ENCODE assay signal across 28 mouse cellular contexts in genomic region chr6:27951433-27951832, GRCm38 (mm10).
"Had no signal": no experiment of that assay in that cellular context is flagged by ENCODE, and none has a peak within 500 bp of the region (broad histone marks: within the 10 kb centered on the region; RNA-seq: fewer than 3 reads in every experiment).

No protein-coding gene starts in this region.

- H3K9ac ChIP-seq: embryonic facial prominence, embryonic 12.5 days; embryonic facial prominence, embryonic 13.5 days; embryonic facial prominence, embryonic 15.5 days; forebrain, embryonic 12.5 days; forebrain, embryonic 13.5 days; forebrain, embryonic 15.5 days; forebrain, postnatal 0 days had no signal

- DNase-seq: cerebellum, adult 2 months; cerebellum, adult 8-10 months; cerebellum, adult 9-10 months; cerebellum, adult 9-11 months; cerebellum, postnatal 10 days; cerebellum, postnatal 14 days; cerebellum, postnatal 25 days; cerebellum, postnatal 36 days; embryo, embryonic 11 days; forebrain, postnatal 0 days; gastrocnemius, adult 2 months; gastrocnemius, postnatal 10 days; gastrocnemius, postnatal 14 days; gastrocnemius, postnatal 25 days; gastrocnemius, postnatal 36 days; heart, adult 11 months; heart, adult 18-20 months had no signal

- H3K36me3 ChIP-seq: embryonic facial prominence, embryonic 10.5 days; embryonic facial prominence, embryonic 12.5 days; embryonic facial prominence, embryonic 13.5 days; embryonic facial prominence, embryonic 15.5 days; forebrain, embryonic 10.5 days; forebrain, embryonic 12.5 days; forebrain, embryonic 15.5 days had no signal

- H3K4me3 ChIP-seq: embryonic facial prominence, embryonic 10.5 days; embryonic facial prominence, embryonic 12.5 days; embryonic facial prominence, embryonic 13.5 days; embryonic facial prominence, embryonic 15.5 days; erythroblast, embryonic 14.5 days; forebrain, embryonic 10.5 days; forebrain, embryonic 12.5 days; forebrain, embryonic 13.5 days; forebrain, embryonic 15.5 days; gastrocnemius, adult 2 months had no signal

- H3K9me3 ChIP-seq: embryonic facial prominence, embryonic 10.5 days; embryonic facial prominence, embryonic 12.5 days; embryonic facial prominence, embryonic 13.5 days; embryonic facial prominence, embryonic 15.5 days; forebrain, embryonic 10.5 days; forebrain, embryonic 12.5 days; forebrain, embryonic 13.5 days; forebrain, embryonic 15.5 days had no signal

- H3K4me1 ChIP-seq: embryonic facial prominence, embryonic 12.5 days; embryonic facial prominence, embryonic 13.5 days; embryonic facial prominence, embryonic 15.5 days; forebrain, embryonic 12.5 days; forebrain, embryonic 15.5 days had no signal

- H3K27ac ChIP-seq: embryonic facial prominence, embryonic 10.5 days; embryonic facial prominence, embryonic 12.5 days; embryonic facial prominence, embryonic 13.5 days; embryonic facial prominence, embryonic 15.5 days; forebrain, embryonic 10.5 days; forebrain, embryonic 12.5 days; forebrain, embryonic 13.5 days; forebrain, embryonic 15.5 days; gastrocnemius, adult 2 months had no signal

- H3K4me2 ChIP-seq: embryonic facial prominence, embryonic 12.5 days; embryonic facial prominence, embryonic 13.5 days; embryonic facial prominence, embryonic 15.5 days; forebrain, embryonic 12.5 days; forebrain, embryonic 13.5 days; forebrain, embryonic 15.5 days had no signal

- ATAC-seq: forebrain, embryonic 13.5 days; forebrain, embryonic 14.5 days; forebrain, embryonic 15.5 days; forebrain, embryonic 16.5 days; forebrain, postnatal 0 days had no signal

- H3K27me3 ChIP-seq: embryonic facial prominence, embryonic 12.5 days; embryonic facial prominence, embryonic 13.5 days; embryonic facial prominence, embryonic 15.5 days; forebrain, embryonic 12.5 days; forebrain, embryonic 15.5 days had no signal
